ENCODE assay signal across 11 mouse cellular contexts in the genomic region with DNA sequence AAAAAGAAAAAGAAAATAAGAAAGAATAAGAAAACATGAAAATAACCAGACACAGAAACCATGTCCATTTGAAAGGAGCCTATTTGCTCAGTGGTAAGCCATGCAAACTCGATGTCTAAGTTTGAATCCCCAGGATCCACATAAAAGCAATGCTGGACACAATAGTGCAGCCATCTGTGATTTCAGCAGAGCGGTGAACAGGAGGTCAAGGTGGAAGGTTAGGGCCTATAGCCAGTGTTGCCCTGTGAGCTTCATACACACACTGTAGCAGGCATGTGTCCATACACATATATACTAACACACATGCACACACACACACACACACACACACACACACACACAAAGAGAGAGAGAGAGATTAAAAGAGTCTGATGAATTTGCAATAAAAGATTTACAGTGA.
"Had no signal": no experiment of that assay in that cellular context is flagged by ENCODE, and none has a peak within 500 bp of the region (broad histone marks: within the 10 kb centered on the region; RNA-seq: fewer than 3 reads in every experiment).

No protein-coding gene starts in this region.

- H3K36me3 ChIP-seq: kidney, embryonic 15.5 days; limb, embryonic 12.5 days; liver, embryonic 13.5 days; lung, embryonic 15.5 days; midbrain, embryonic 12.5 days had no signal

- ATAC-seq: liver, postnatal 0 days; midbrain, embryonic 16.5 days had no signal

- DNase-seq: layer of hippocampus, postnatal 36 days; liver; liver, embryonic 13.5 days; liver, postnatal 0 days; right cerebral cortex, postnatal 25 days had no signal

- H3K9ac ChIP-seq: kidney, embryonic 15.5 days; limb, embryonic 12.5 days; liver, embryonic 13.5 days; liver, postnatal 0 days; lung, embryonic 15.5 days; midbrain, embryonic 12.5 days had no signal

- H3K27ac ChIP-seq: kidney, embryonic 15.5 days; limb, embryonic 12.5 days; liver, embryonic 13.5 days; lung, embryonic 15.5 days; macrophage; midbrain, embryonic 12.5 days had no signal

- H3K4me1 ChIP-seq: kidney, embryonic 15.5 days; limb, embryonic 12.5 days; liver, embryonic 13.5 days; lung, embryonic 15.5 days had no signal

- H3K27me3 ChIP-seq: kidney, embryonic 15.5 days; limb, embryonic 12.5 days; liver, embryonic 13.5 days; lung, embryonic 15.5 days; midbrain, embryonic 12.5 days had no signal

- H3K4me3 ChIP-seq: kidney, embryonic 15.5 days; limb, embryonic 12.5 days; liver, embryonic 13.5 days; lung, embryonic 15.5 days; midbrain, embryonic 12.5 days had no signal

- H3K9me3 ChIP-seq: kidney, embryonic 15.5 days; limb, embryonic 12.5 days; liver, embryonic 13.5 days; lung, embryonic 15.5 days; midbrain, embryonic 12.5 days had no signal

- H3K4me2 ChIP-seq: kidney, embryonic 15.5 days; limb, embryonic 12.5 days; liver, embryonic 13.5 days; lung, embryonic 15.5 days; midbrain, embryonic 12.5 days had no signal
